Mouse (Mus musculus): Measurements from ENCODE around the gene Med12.

DNA sequence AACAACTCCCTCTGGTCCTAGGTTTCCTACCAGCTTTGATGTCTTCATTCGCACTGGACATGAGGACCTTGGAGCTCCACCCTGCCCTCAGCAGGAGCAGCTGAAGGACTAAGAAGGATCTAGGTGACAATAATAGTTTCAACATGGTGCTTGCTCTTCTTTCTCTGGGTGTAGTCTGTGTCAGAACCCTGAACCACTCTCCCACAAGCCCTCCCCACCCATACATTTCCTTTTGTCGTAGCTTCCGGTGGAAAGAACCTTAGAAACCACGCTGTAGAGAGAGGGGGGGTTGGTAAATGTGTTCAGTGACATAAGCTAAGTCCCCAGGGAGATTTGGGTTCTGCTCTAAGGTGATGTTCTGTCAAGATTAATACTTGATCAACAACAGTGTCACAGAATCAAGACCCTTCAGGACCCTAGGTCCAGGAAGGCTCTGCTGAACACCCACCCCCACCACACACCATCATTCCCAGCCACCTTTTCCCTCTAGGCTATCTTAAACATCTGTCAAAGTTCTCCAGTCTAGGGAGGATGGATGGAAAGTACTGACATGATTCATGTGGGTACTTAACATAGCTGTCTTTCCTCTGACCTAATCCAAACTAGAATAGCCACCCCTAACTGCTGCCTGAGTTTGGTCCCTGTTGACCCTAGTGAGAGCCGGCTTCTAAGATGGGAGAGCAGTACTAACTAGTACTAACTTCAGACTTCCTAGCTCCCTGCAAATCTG, 5.6 kb upstream of the Med12 start, which contains the start of gene Il2rg:
- TF ChIP-seq CTCF (IDR thresholded peaks at IDR 0.05; ENCODE audit: borderline replicate concordance, insufficient read depth, low read depth, low read length) (no peak), POLR2A (IDR thresholded peaks at IDR 0.05; ENCODE audit: borderline replicate concordance, insufficient read depth, low read length) (no peak)

Measured in cerebellum, adult 2 months (tissue).